Mouse (Mus musculus) liver, postnatal 0 days (tissue): ENCODE measurements around the gene Ankrd13a.

Experiments used
- CTCF ChIP-seq: sonication (generic); IDR thresholded peaks from 2 replicates; pipeline ENCODE4 v1.5.1; 2016; ENCODE audit warnings: antibody characterized with exemption, low read depth
- EP300 ChIP-seq: IDR thresholded peaks from 2 replicates; pipeline ENCODE4 v1.6.1; 2016; ENCODE audit warnings: antibody characterized with exemption, low read depth, mild to moderate bottlenecking

GRCm38 (mm10) chr5:114795231-114795630, 20.8 kb downstream of the Ankrd13a start:
- TF ChIP-seq CTCF = no peak
- no peak; the same call in 1 of the 2 replicates for TF ChIP-seq EP300
